ENCODE assay signal across 11 mouse cellular contexts in genomic region chr12:113878826-113879225, GRCm38 (mm10).
A peak's percentile ranks its signal among the peaks of the same experiment; 100 is the strongest.
DNase-seq lines count a peak whose midpoint lies in the region; ATAC-seq and TF ChIP-seq lines count a peak whose summit lies in the region.
"Had no signal": no experiment of that assay in that cellular context is flagged by ENCODE, and none has a peak within 500 bp of the region (broad histone marks: within the 10 kb centered on the region; RNA-seq: fewer than 3 reads in every experiment).

No protein-coding gene starts in this region.

- no peaks in the 10 kb centered on the region for H3K27me3 ChIP-seq in midbrain, embryonic 14.5 days (ENCODE audit: control insufficient read depth, insufficient read depth, low read length)
- no peaks in the 10 kb centered on the region for H3K27me3 ChIP-seq in midbrain, embryonic 13.5 days
- H3K27me3 ChIP-seq in stomach, postnatal 0 days (ENCODE audit: control insufficient read depth, insufficient read depth, low read length) = no peaks in the 10 kb centered on the region
- H3K27me3 ChIP-seq: lung, embryonic 15.5 days had no signal

- ATAC-seq in midbrain, embryonic 14.5 days (ENCODE audit: low FRiP score, low TSS enrichment) = no peak
- no peak for ATAC-seq in midbrain, embryonic 13.5 days
- ATAC-seq in common myeloid progenitor, adult 5-6 weeks (replicated peaks; ENCODE audit: low read depth, poor library complexity, severe bottlenecking) = 0 out of 2 replicates have a peak, but pooled peaks have one; percentile 45
- ATAC-seq in stomach, postnatal 0 days (ENCODE audit: low FRiP score, low TSS enrichment) = no peak

- 26% methylated on average over 2 of the region's 2 CpGs for WGBS in midbrain, embryonic 14.5 days
- 25% methylated on average over 2 of the region's 2 CpGs for WGBS in midbrain, embryonic 13.5 days
- 30% methylated on average over 2 of the region's 2 CpGs for WGBS in stomach, postnatal 0 days

- no peak overlapping the region for H3K9ac ChIP-seq in midbrain, embryonic 14.5 days (replicated peaks; ENCODE audit: low read length)
- H3K9ac ChIP-seq in midbrain, embryonic 13.5 days (replicated peaks) = no peak overlapping the region
- no peak overlapping the region for H3K9ac ChIP-seq in stomach, postnatal 0 days (ENCODE audit: low read length)
- H3K9ac ChIP-seq: lung, embryonic 15.5 days had no signal

- peak; percentile 4 for DNase-seq in adrenal gland, adult 2 months
- no peak for DNase-seq in adrenal gland, postnatal 4 days (ENCODE audit: low spot score in 2 of 2)
- DNase-seq in midbrain, embryonic 14.5 days = peak; percentile 0
- no peak for DNase-seq in stomach, postnatal 0 days (ENCODE audit: low spot score)
- DNase-seq in urinary bladder, adult 18-20 months (ENCODE audit: low spot score in 2 of 2) = no peak
- DNase-seq in urinary bladder, postnatal 10 days (ENCODE audit: low spot score) = no peak
- DNase-seq: cerebellum, postnatal 25 days; gastrocnemius, postnatal 25 days had no signal

- peak; percentile 51 for TF ChIP-seq CTCF in stomach, postnatal 0 days (IDR thresholded peaks at IDR 0.05; ENCODE audit: low read depth)

- H3K9me3 ChIP-seq in midbrain, embryonic 14.5 days (ENCODE audit: control insufficient read depth, low read length) = peaks cover 28% of the 10 kb centered on the region
- peaks cover 17% of the 10 kb centered on the region; the same call in 1 of the 2 replicates for H3K9me3 ChIP-seq in midbrain, embryonic 13.5 days
- H3K9me3 ChIP-seq in stomach, postnatal 0 days (ENCODE audit: control insufficient read depth, low read length) = no peaks in the 10 kb centered on the region
- H3K9me3 ChIP-seq: lung, embryonic 15.5 days had no signal

- no peaks in the 10 kb centered on the region for H3K4me1 ChIP-seq in midbrain, embryonic 14.5 days (ENCODE audit: control insufficient read depth, insufficient read depth, low read length)
- H3K4me1 ChIP-seq in midbrain, embryonic 13.5 days (replicated peaks) = no peaks in the 10 kb centered on the region
- H3K4me1 ChIP-seq in stomach, postnatal 0 days (replicated peaks; ENCODE audit: control insufficient read depth, insufficient read depth) = no peaks in the 10 kb centered on the region
- H3K4me1 ChIP-seq: lung, embryonic 15.5 days had no signal

- no peak overlapping the region for H3K4me3 ChIP-seq in midbrain, embryonic 14.5 days (replicated peaks; ENCODE audit: low read depth, low read length)
- H3K4me3 ChIP-seq in midbrain, embryonic 13.5 days (replicated peaks) = no peak overlapping the region
- no peak overlapping the region for H3K4me3 ChIP-seq in stomach, postnatal 0 days (ENCODE audit: low read depth, low read length)
- H3K4me3 ChIP-seq: lung, embryonic 15.5 days had no signal

- no peaks in the 10 kb centered on the region for H3K36me3 ChIP-seq in midbrain, embryonic 14.5 days (ENCODE audit: control insufficient read depth, insufficient read depth, low read length)
- no peaks in the 10 kb centered on the region for H3K36me3 ChIP-seq in midbrain, embryonic 13.5 days
- no peaks in the 10 kb centered on the region for H3K36me3 ChIP-seq in stomach, postnatal 0 days (ENCODE audit: control insufficient read depth, insufficient read depth, low read length)
- H3K36me3 ChIP-seq: lung, embryonic 15.5 days had no signal

- TF ChIP-seq EP300 in stomach, postnatal 0 days (optimal IDR thresholded peaks at IDR 0.05) = no peak

- no peak overlapping the region for H3K4me2 ChIP-seq in midbrain, embryonic 14.5 days (ENCODE audit: low read length)
- H3K4me2 ChIP-seq in midbrain, embryonic 13.5 days (replicated peaks) = no peak overlapping the region
- H3K4me2 ChIP-seq in stomach, postnatal 0 days (replicated peaks; ENCODE audit: low read depth) = no peak overlapping the region
- H3K4me2 ChIP-seq: lung, embryonic 15.5 days had no signal

- no peak overlapping the region for H3K27ac ChIP-seq in midbrain, embryonic 14.5 days (replicated peaks; ENCODE audit: low read depth, low read length)
- no peak overlapping the region for H3K27ac ChIP-seq in midbrain, embryonic 13.5 days
- no peak overlapping the region for H3K27ac ChIP-seq in stomach, postnatal 0 days (replicated peaks)
- H3K27ac ChIP-seq: lung, embryonic 15.5 days had no signal

Comparison
In these comparisons a context has a peak if more than half of its experiments do, and no peak if none do; other contexts are left out.
1. DNase-seq: peak in adrenal gland, adult 2 months (single experiment) and midbrain, embryonic 14.5 days (single experiment); none in adrenal gland, postnatal 4 days (0 of 2), stomach, postnatal 0 days (single experiment), urinary bladder, adult 18-20 months (0 of 2) and urinary bladder, postnatal 10 days (single experiment).